Mouse (Mus musculus) MEL (cell line): ENCODE results near the gene Catsperg1. TPM values are rescaled to one million over a fixed set of nuclear protein-coding genes. Genes with fewer than 3 reads are reported as not detected.

Source experiments
- DNase-seq: peaks from one replicate; pipeline ENCODE4 v3.0.0; 2011; ENCODE audit warnings: low read depth, low spot score
- H3K27ac ChIP-seq: 2 replicates; pipeline ENCODE4 v1.5.1; 2012; ENCODE audit warnings: low read depth, mild to moderate bottlenecking, control low read depth, low read length, moderate library complexity; ENCODE audit not compliant: control insufficient read depth
- H3K27me3 ChIP-seq, 2 experiments: fragments of 150-350 bp in 1 of 2; sonication (generic) in 1 of 2; 2 replicates each; pipeline ENCODE4 v1.6.1; 2012; ENCODE audit warnings: low read length in 2 of 2, mild to moderate bottlenecking in 2 of 2, improper control_type of control experiment in 1 of 2, moderate library complexity in 1 of 2; ENCODE audit not compliant: insufficient read depth in 2 of 2, control insufficient read depth in 1 of 2
- H3K36me3 ChIP-seq, 2 experiments: 2 replicates each; pipeline ENCODE4 v1.6.1; 2012 to 2014; ENCODE audit warnings: low read length in 2 of 2, improper control_type of control experiment in 1 of 2, inconsistent platforms in 1 of 2, mild to moderate bottlenecking in 1 of 2; ENCODE audit not compliant: insufficient read depth in 2 of 2, control insufficient read depth in 1 of 2
- H3K4me1 ChIP-seq, 2 experiments: fragments of 150-350 bp in 1 of 2; sonication (generic) in 1 of 2; 2 replicates each; pipeline ENCODE4 v1.6.1; 2012; ENCODE audit warnings: low read length in 2 of 2, improper control_type of control experiment in 1 of 2, mild to moderate bottlenecking in 1 of 2; ENCODE audit not compliant: insufficient read depth in 2 of 2, control insufficient read depth in 1 of 2
- H3K4me3 ChIP-seq, 2 experiments: fragments of 150-350 bp in 1 of 2; sonication (generic) in 1 of 2; 2 replicates each; pipeline ENCODE4 v1.5.1; 2012; ENCODE audit warnings: low read depth in 2 of 2, low read length in 2 of 2, mild to moderate bottlenecking in 2 of 2, moderate library complexity in 2 of 2, control low read depth in 1 of 2, improper control_type of control experiment in 1 of 2; ENCODE audit not compliant: control insufficient read depth in 1 of 2, insufficient read depth in 1 of 2
- H3K79me2 ChIP-seq: 2 replicates; pipeline ENCODE4 v1.6.1; 2012; ENCODE audit warnings: mild to moderate bottlenecking, low read length, moderate library complexity; ENCODE audit not compliant: control insufficient read depth, poor library complexity, insufficient read depth
- H3K9ac ChIP-seq: 2 replicates; pipeline ENCODE4 v1.6.1; 2012; ENCODE audit warnings: low read depth, mild to moderate bottlenecking, control low read depth, low read length, moderate library complexity; ENCODE audit not compliant: control insufficient read depth, poor library complexity, severe bottlenecking
- H3K9me3 ChIP-seq: fragments of 150-350 bp; sonication (generic); replicated peaks from 2 replicates; pipeline ENCODE4 v1.6.1; 2012; ENCODE audit warnings: mild to moderate bottlenecking, low read length, improper control_type of control experiment, moderate library complexity; ENCODE audit not compliant: insufficient read depth
- BHLHE40 ChIP-seq: IDR thresholded peaks from 2 replicates; pipeline ENCODE4 v1.6.1; 2012; ENCODE audit warnings: low read depth, mild to moderate bottlenecking, inconsistent platforms, low read length, improper control_type of control experiment, borderline replicate concordance
- CHD1 ChIP-seq: IDR thresholded peaks from 2 replicates; pipeline ENCODE4 v1.6.1; 2012; ENCODE audit warnings: low read depth, mild to moderate bottlenecking, inconsistent platforms, low read length, improper control_type of control experiment
- CHD2 ChIP-seq: IDR thresholded peaks from 2 replicates; pipeline ENCODE4 v1.6.1; 2011; ENCODE audit warnings: low read length, improper control_type of control experiment
- CTCF ChIP-seq, 3 experiments: IDR thresholded peaks in 2 of 3; conservative IDR thresholded peaks in 1 of 3; 2 replicates each; pipeline ENCODE4 v1.5.1; 2011 to 2012; ENCODE audit warnings: low read length in 3 of 3, low read depth in 2 of 3, mild to moderate bottlenecking in 2 of 3, improper control_type of control experiment in 1 of 3, inconsistent platforms in 1 of 3, mixed read lengths in 1 of 3, moderate library complexity in 1 of 3; ENCODE audit not compliant: control insufficient read depth in 1 of 3, insufficient read depth in 1 of 3, poor library complexity in 1 of 3, severe bottlenecking in 1 of 3
- E2F4 ChIP-seq: IDR thresholded peaks from 2 replicates; pipeline ENCODE4 v1.6.1; 2011; ENCODE audit warnings: low read depth, low read length, improper control_type of control experiment, borderline replicate concordance
- ELF1 ChIP-seq: IDR thresholded peaks from 2 replicates; pipeline ENCODE4 v1.6.1; 2014; ENCODE audit warnings: low read depth, mild to moderate bottlenecking, inconsistent platforms, low read length, improper control_type of control experiment, moderate library complexity
- ETS1 ChIP-seq: IDR thresholded peaks from 2 replicates; pipeline ENCODE4 v1.6.1; 2012; ENCODE audit warnings: low read depth, mild to moderate bottlenecking, inconsistent platforms, low read length, improper control_type of control experiment, moderate library complexity
- GABPA ChIP-seq: IDR thresholded peaks from 2 replicates; pipeline ENCODE4 v1.6.1; 2012; ENCODE audit warnings: low read depth, mild to moderate bottlenecking, inconsistent platforms, low read length, improper control_type of control experiment, moderate library complexity
- GATA1 ChIP-seq: IDR thresholded peaks from 2 replicates; pipeline ENCODE4 v1.6.1; 2011; ENCODE audit warnings: low read depth, low read length, improper control_type of control experiment
- HCFC1 ChIP-seq: IDR thresholded peaks from 2 replicates; pipeline ENCODE4 v1.6.1; 2012; ENCODE audit warnings: low read depth, mild to moderate bottlenecking, inconsistent platforms, low read length, improper control_type of control experiment, moderate library complexity
- JUND ChIP-seq: IDR thresholded peaks from 2 replicates; pipeline ENCODE4 v1.6.1; 2011; ENCODE audit warnings: low read depth, mild to moderate bottlenecking, improper control_type of control experiment, low read length
- MAFK ChIP-seq: IDR thresholded peaks from 2 replicates; pipeline ENCODE4 v1.6.1; 2011; ENCODE audit warnings: low read depth, mild to moderate bottlenecking, low read length, improper control_type of control experiment, borderline replicate concordance
- MAZ ChIP-seq: IDR thresholded peaks from 2 replicates; pipeline ENCODE4 v1.6.1; 2012; ENCODE audit warnings: low read depth, mild to moderate bottlenecking, inconsistent platforms, low read length, improper control_type of control experiment
- MEF2A ChIP-seq: IDR thresholded peaks from 2 replicates; pipeline ENCODE4 v1.6.1; 2014; ENCODE audit warnings: low read depth, mild to moderate bottlenecking, inconsistent platforms, low read length, improper control_type of control experiment; ENCODE audit not compliant: poor library complexity, insufficient replicate concordance, severe bottlenecking; ENCODE audit errors: extremely low read depth
- MXI1 ChIP-seq: IDR thresholded peaks from 2 replicates; pipeline ENCODE4 v1.6.1; 2011; ENCODE audit warnings: mild to moderate bottlenecking, low read depth, low read length, improper control_type of control experiment
- NELFE ChIP-seq: IDR thresholded peaks from 2 replicates; pipeline ENCODE4 v1.6.1; 2011; ENCODE audit warnings: low read depth, low read length, improper control_type of control experiment
- POLR2AphosphoS2 ChIP-seq: IDR thresholded peaks from 2 replicates; pipeline ENCODE4 v1.6.1; 2011; ENCODE audit warnings: low read length, improper control_type of control experiment
- POLR2AphosphoS5 ChIP-seq: IDR thresholded peaks from 2 replicates; pipeline ENCODE4 v1.6.1; 2012; ENCODE audit warnings: low read depth, borderline replicate concordance, mild to moderate bottlenecking, inconsistent platforms, low read length, moderate library complexity, mixed read lengths
- RAD21 ChIP-seq: IDR thresholded peaks from 2 replicates; pipeline ENCODE4 v1.6.1; 2011; ENCODE audit warnings: mild to moderate bottlenecking, low read depth, low read length, improper control_type of control experiment
- RCOR1 ChIP-seq: IDR thresholded peaks from 2 replicates; pipeline ENCODE4 v1.6.1; 2012; ENCODE audit warnings: low read depth, mild to moderate bottlenecking, inconsistent platforms, low read length, improper control_type of control experiment
- SIN3A ChIP-seq: IDR thresholded peaks from 2 replicates; pipeline ENCODE4 v1.6.1; 2012; ENCODE audit warnings: low read length, improper control_type of control experiment, inconsistent platforms
- TBP ChIP-seq: IDR thresholded peaks from 2 replicates; pipeline ENCODE4 v1.8.0; 2011; ENCODE audit warnings: low read depth, low read length, improper control_type of control experiment
- TCF12 ChIP-seq: IDR thresholded peaks from 2 replicates; pipeline ENCODE4 v1.6.1; 2014; ENCODE audit warnings: low read depth, mild to moderate bottlenecking, inconsistent platforms, low read length, improper control_type of control experiment, moderate library complexity
- USF2 ChIP-seq, 2 experiments: IDR thresholded peaks; 2 replicates each; pipeline ENCODE4 v1.6.1; 2011 to 2012; ENCODE audit warnings: improper control_type of control experiment in 2 of 2, low read length in 2 of 2, borderline replicate concordance in 1 of 2, inconsistent platforms in 1 of 2, low read depth in 1 of 2, mild to moderate bottlenecking in 1 of 2; ENCODE audit not compliant: insufficient read depth in 1 of 2
- ZC3H11A ChIP-seq: IDR thresholded peaks from 2 replicates; pipeline ENCODE4 v1.6.1; 2012; ENCODE audit warnings: low read depth, mild to moderate bottlenecking, inconsistent platforms, low read length, improper control_type of control experiment
- ZKSCAN1 ChIP-seq: IDR thresholded peaks from 2 replicates; pipeline ENCODE4 v1.6.1; 2012; ENCODE audit warnings: low read depth, mild to moderate bottlenecking, inconsistent platforms, low read length, improper control_type of control experiment, moderate library complexity
- polyA plus RNA-seq, 2 experiments: library from polyadenylated mRNA; stranded (reverse) in 1 of 2; unstranded in 1 of 2; fragments of >175 nt in 1 of 2; fragments of >200 nt in 1 of 2; gene quantifications; 2 replicates each; pipeline versions ENCODE4 v1.2.1 to v1.2.4; 2012; ENCODE audit warnings: low replicate concordance in 2 of 2, low read depth in 1 of 2; ENCODE audit not compliant: insufficient read length in 2 of 2, insufficient read depth in 1 of 2, missing spikeins in 1 of 2
- total RNA-seq: library from RNA; depleted of rRNA; stranded (reverse); fragments of 300-350 nt; gene quantifications from 2 replicates; pipeline ENCODE4 v1.2.3, GENCODE M21; 2012

Gene Catsperg1
- total and polyA plus RNA-seq, 3 experiments: 0.23 to 0.31 TPM; not detected in 1

DNA sequence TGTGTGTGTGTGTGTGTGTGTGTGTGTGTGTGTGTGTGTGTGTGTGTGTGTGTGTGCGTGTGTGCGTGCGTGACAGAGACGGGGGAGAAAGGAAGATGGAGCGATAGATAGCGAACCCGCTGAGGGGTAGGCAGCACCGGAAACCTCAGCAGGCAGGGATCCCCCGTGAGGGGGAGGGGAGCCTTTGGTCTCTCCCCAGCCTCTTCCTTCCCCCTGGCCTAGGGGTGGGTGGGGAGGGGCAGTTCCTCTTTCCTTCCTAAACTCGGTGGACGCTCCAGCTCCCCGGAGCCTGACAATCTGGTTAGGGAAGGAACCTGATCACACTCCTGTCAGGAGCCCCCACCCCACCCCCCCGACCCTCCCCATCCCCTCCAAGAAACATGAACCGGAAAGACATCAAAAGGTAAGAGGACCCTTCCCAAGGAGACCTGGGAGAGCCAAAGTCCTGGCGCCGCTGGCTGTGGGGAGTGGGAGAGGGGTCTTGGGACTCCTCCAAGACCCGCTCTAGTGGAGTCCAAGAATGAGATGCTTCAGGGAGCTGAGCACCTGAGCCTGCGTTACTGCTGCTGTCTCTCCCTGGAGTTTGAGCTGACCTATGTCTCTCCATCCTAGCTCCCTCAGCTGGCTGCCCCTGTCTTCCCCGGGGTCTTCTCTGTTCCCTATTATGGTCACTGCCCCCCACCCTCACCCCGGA is 79.0 kb downstream of the Catsperg1 start, which contains the start of gene Rasgrp4 (continued):
- TF ChIP-seq ETS1 (no peak; the same call in 1 of the 2 replicates), ZC3H11A (no peak), JUND (no peak), HCFC1 (peak; percentile 52; the same call in 1 of the 2 replicates), RAD21 (no peak), MEF2A (no peak), MAZ (peak; percentile 58; the same call in 1 of the 2 replicates), POLR2AphosphoS2 (no peak), SIN3A (peak; percentile 58; the same call in 1 of the 2 replicates), MAFK (no peak), CHD1 (no peak), GATA1 (peak; percentile 59; the same call in 1 of the 2 replicates), RCOR1 (0 out of 2 replicates have a peak, but pooled peaks have one; percentile 28), TBP (no peak), E2F4 (no peak), TCF12 (no peak), MXI1 (0 out of 2 replicates have a peak, but pooled peaks have one; percentile 23), BHLHE40 (0 out of 2 replicates have a peak, but pooled peaks have one; percentile 48), GABPA (no peak), POLR2AphosphoS5 (no peak), CTCF (IDR thresholded peaks at IDR 0.05 in 2 of 3, conservative IDR thresholded peaks at IDR 0.05 in 1 of 3; ENCODE audit: control insufficient read depth in 1 of 3, insufficient read depth in 1 of 3, low read depth in 2 of 3, low read length in 3 of 3, poor library complexity in 1 of 3, severe bottlenecking in 1 of 3) (no peak)

GRCm38 (mm10) chr7:29134230-29134629 is 79.6 kb downstream of the Catsperg1 start:
- H3K36me3 ChIP-seq: peaks cover 0 to 6% of the 10 kb centered on the region in 2 experiments; a peak in 2 of 4 replicates
- no peak for DNase-seq
- no peaks in the 10 kb centered on the region for H3K79me2 ChIP-seq
- H3K4me1 ChIP-seq: peaks cover 3 to 9% of the 10 kb centered on the region in 2 experiments; a peak in 3 of 4 replicates
- no peaks in the 10 kb centered on the region for H3K9me3 ChIP-seq
- H3K27ac ChIP-seq: peak overlapping the region; percentile 31; the same call in 1 of the 2 replicates
- TF ChIP-seq MXI1 (peak; percentile 33; the same call in 1 of the 2 replicates), TBP (no peak), NELFE (0 out of 2 replicates have a peak, but pooled peaks have one; percentile 15), ELF1 (no peak), CHD1 (0 out of 2 replicates have a peak, but pooled peaks have one; percentile 73), ZKSCAN1 (peak; percentile 72), USF2 (IDR thresholded peaks at IDR 0.05; ENCODE audit: borderline replicate concordance in 1 of 2, insufficient read depth in 1 of 2, low read depth in 1 of 2, low read length in 2 of 2) (no peak), GABPA (no peak), CHD2 (no peak)
- peak overlapping the region; percentile 55 for H3K9ac ChIP-seq
- H3K4me3 ChIP-seq: peak overlapping the region; percentile 38 to 44
- H3K27me3 ChIP-seq: no peaks in the 10 kb centered on the region
